Mouse (Mus musculus): ENCODE measurements around the gene Asb15. TPM values are rescaled to one million over a fixed set of nuclear protein-coding genes. Genes with fewer than 3 reads are reported as not detected.

Asb15 gene
- polyA plus RNA-seq, 1 experiment from 2014 or later = 0.23 TPM

DNA sequence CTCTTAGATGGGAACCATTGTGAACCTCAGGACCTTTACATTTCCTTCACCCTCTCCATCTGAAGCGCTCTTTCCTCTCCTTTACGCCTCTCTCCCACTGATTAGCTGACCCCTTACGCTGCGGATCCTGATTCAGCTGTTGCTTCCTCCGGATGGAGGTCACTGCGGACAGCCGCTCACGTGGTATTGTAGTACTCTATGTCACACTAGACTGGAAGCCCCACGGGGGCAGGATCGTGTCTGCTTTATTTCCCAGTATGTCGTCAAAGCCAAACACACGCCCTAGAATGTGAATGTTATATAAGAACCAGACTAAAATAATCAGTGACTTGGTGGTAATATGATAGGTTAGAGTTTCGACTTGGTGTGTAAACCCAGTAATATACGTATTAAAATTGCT lies 44.5 kb downstream of the Asb15 start:
- no peak for ATAC-seq (ENCODE audit: low FRiP score, low TSS enrichment)
- Histone ChIP-seq H3K27ac (ENCODE audit: low read depth, low read length) (no peak overlapping the region), H3K27me3 (ENCODE audit: control insufficient read depth, insufficient read depth, low read length) (no peaks in the 10 kb centered on the region), H3K9ac (ENCODE audit: low read depth, low read length) (no peak overlapping the region), H3K4me3 (ENCODE audit: low read length) (no peak overlapping the region), H3K9me3 (ENCODE audit: control insufficient read depth, low read length) (peaks cover 3% of the 10 kb centered on the region; the same call in 1 of the 2 replicates), H3K4me2 (replicated peaks; ENCODE audit: low read depth, low read length) (no peak overlapping the region), H3K36me3 (ENCODE audit: control insufficient read depth, insufficient read depth, low read length) (no peaks in the 10 kb centered on the region), H3K4me1 (ENCODE audit: control insufficient read depth, insufficient read depth, low read length) (no peaks in the 10 kb centered on the region)
- WGBS = 88% methylated on average over 14 of the region's 14 CpGs

DNA sequence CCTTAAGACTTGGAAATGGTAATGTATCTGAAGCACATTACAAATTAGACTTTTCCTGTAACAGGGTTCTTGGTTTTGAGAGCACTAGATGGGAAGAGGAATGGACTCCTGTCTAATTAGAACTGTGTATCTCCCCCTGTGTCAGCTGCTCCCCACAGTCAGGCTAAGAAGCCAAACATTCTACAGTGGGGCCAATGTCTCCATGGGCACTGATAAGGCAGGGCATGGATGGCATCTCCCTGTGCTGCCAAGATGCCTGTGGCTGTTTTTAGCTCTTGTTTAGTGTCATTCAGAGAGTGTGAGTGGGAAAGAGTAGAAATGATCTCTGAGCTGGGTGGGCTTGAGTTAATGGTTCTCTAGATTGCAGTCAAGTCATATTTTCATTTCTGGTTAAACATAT lies 45.4 kb downstream of the Asb15 start:
- no peak overlapping the region for H3K27ac ChIP-seq (ENCODE audit: low read depth, low read length)
- no peaks in the 10 kb centered on the region for H3K27me3 ChIP-seq (ENCODE audit: control insufficient read depth, insufficient read depth, low read length)
- no peak overlapping the region for H3K4me3 ChIP-seq (ENCODE audit: low read length)
- H3K4me1 ChIP-seq (ENCODE audit: control insufficient read depth, insufficient read depth, low read length) = no peaks in the 10 kb centered on the region
- no peak overlapping the region for H3K9ac ChIP-seq (ENCODE audit: low read depth, low read length)
- H3K36me3 ChIP-seq (ENCODE audit: control insufficient read depth, insufficient read depth, low read length) = no peaks in the 10 kb centered on the region
- H3K9me3 ChIP-seq (ENCODE audit: control insufficient read depth, low read length) = peaks cover 3% of the 10 kb centered on the region; the same call in 1 of the 2 replicates
- no peak overlapping the region for H3K4me2 ChIP-seq (replicated peaks; ENCODE audit: low read depth, low read length)
- no peak for ATAC-seq (ENCODE audit: low FRiP score, low TSS enrichment)

DNA sequence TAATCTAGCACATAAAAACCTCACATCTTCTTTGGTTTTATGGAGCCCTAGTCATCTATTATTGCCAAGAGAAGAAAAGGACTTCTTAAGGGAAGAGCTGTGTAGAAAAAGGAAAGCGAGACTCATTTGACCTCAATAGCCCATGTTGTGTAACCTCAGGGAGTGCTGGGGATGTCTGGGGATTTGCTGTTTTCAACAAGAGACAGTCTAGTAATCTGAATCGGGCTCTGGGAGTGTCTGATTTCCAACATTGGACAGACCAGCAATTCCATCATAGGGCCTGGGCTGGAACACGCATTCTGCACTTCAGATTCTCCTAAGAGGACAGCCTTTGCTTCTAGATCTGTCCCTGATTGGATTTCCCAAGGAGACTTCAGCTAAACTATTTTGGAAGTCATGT lies 55.5 kb downstream of the Asb15 start:
- Histone ChIP-seq H3K4me1 (ENCODE audit: control insufficient read depth, insufficient read depth, low read length) (no peaks in the 10 kb centered on the region), H3K27me3 (ENCODE audit: control insufficient read depth, insufficient read depth, low read length) (no peaks in the 10 kb centered on the region), H3K36me3 (ENCODE audit: control insufficient read depth, insufficient read depth, low read length) (no peaks in the 10 kb centered on the region), H3K27ac (ENCODE audit: low read depth, low read length) (no peak overlapping the region), H3K4me3 (ENCODE audit: low read length) (no peak overlapping the region), H3K9me3 (ENCODE audit: control insufficient read depth, low read length) (no peaks in the 10 kb centered on the region), H3K9ac (ENCODE audit: low read depth, low read length) (no peak overlapping the region), H3K4me2 (replicated peaks; ENCODE audit: low read depth, low read length) (no peak overlapping the region)
- no peak for ATAC-seq (ENCODE audit: low FRiP score, low TSS enrichment)
- WGBS = 86% methylated on average over 3 of the region's 3 CpGs

DNA sequence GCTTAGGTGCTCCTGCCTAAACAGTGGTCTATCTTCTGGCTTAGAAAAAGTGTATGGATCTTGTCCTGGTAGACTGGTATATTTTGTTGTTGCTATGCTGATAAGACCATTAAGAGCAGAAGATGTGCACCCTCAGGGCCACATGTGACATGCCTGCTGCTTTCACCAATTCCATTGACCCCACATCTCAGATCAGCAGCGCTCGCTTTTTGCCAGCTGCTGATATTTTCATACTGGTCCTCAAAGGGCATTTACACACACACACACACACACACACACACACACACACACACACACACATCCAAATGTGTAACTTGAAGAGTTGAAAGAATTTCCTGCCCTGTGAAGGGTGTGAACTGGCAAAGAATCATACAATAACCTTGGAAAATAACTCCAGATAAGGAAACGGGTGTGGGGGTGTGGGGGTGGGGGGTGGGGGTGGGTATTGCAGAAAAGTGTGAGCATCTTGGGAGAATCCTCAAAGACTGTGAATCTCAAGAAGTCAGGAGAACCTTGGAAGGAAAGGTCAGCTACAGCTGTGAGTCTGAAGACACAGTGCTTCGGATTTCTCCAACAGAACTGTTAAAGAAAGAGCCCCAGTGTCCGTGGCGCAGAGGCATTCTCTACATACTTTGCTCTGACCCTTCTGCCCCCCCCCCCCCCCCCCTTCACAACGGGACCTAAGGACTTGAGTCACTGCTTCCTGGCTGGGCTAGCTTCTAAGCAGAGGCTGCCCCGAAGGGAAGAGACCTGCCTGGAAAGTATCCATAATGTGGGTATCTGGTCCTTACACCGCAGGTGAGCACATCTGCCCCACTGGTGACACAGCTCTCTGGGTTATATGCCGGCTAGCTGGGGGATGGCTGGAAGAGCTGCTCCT lies 57.7 kb downstream of the Asb15 start:
- Histone ChIP-seq H3K27ac (ENCODE audit: low read depth, low read length) (peak overlapping the region; percentile 71; the same call in 1 of the 2 replicates), H3K4me2 (replicated peaks; ENCODE audit: low read depth, low read length) (no peak overlapping the region)

DNA sequence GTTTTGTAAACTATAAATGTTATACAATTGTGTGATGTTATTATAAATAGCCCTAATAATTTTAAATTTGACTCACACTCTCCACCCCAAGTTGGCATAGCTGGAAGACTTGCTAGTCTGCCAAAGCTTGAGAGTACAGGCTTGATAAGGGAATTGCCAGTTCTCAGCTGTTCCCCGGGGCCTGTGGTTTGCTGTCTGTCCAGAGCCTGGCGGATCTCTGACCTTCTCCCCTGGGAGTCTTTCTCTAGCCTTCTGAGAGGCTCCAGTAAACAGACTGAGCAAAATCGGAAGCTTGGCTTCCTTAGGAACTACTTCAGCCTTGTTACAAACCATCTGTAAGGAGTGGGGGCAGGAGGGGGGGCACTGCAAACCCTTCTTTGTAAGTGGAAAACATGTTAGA lies 58.9 kb downstream of the Asb15 start:
- H3K27ac ChIP-seq (ENCODE audit: low read depth, low read length) = no peak overlapping the region
- no peaks in the 10 kb centered on the region for H3K9me3 ChIP-seq (ENCODE audit: control insufficient read depth, low read length)
- no peak overlapping the region for H3K4me3 ChIP-seq (ENCODE audit: low read length)
- H3K9ac ChIP-seq (ENCODE audit: low read depth, low read length) = no peak overlapping the region
- no peaks in the 10 kb centered on the region for H3K36me3 ChIP-seq (ENCODE audit: control insufficient read depth, insufficient read depth, low read length)
- no peaks in the 10 kb centered on the region for H3K4me1 ChIP-seq (ENCODE audit: control insufficient read depth, insufficient read depth, low read length)
- H3K4me2 ChIP-seq (replicated peaks; ENCODE audit: low read depth, low read length) = no peak overlapping the region; the same call in 1 of the 2 replicates
- ATAC-seq (ENCODE audit: low FRiP score, low TSS enrichment) = no peak
- WGBS = 42% methylated on average over 3 of the region's 3 CpGs
- H3K27me3 ChIP-seq (ENCODE audit: control insufficient read depth, insufficient read depth, low read length) = no peaks in the 10 kb centered on the region

More for the DNA sequence above, 57.7 kb downstream of the Asb15 start:
- H3K4me1 ChIP-seq (ENCODE audit: control insufficient read depth, insufficient read depth, low read length) = no peaks in the 10 kb centered on the region
- H3K9ac ChIP-seq (ENCODE audit: low read depth, low read length) = no peak overlapping the region
- peak; percentile 53; the same call in 1 of the 2 replicates for ATAC-seq (ENCODE audit: low FRiP score, low TSS enrichment)
- no peak overlapping the region for H3K4me3 ChIP-seq (ENCODE audit: low read length)
- H3K27me3 ChIP-seq (ENCODE audit: control insufficient read depth, insufficient read depth, low read length) = no peaks in the 10 kb centered on the region
- H3K9me3 ChIP-seq (ENCODE audit: control insufficient read depth, low read length) = no peaks in the 10 kb centered on the region
- 54% methylated on average over 9 of the region's 10 CpGs for WGBS
- H3K36me3 ChIP-seq (ENCODE audit: control insufficient read depth, insufficient read depth, low read length) = no peaks in the 10 kb centered on the region

DNA sequence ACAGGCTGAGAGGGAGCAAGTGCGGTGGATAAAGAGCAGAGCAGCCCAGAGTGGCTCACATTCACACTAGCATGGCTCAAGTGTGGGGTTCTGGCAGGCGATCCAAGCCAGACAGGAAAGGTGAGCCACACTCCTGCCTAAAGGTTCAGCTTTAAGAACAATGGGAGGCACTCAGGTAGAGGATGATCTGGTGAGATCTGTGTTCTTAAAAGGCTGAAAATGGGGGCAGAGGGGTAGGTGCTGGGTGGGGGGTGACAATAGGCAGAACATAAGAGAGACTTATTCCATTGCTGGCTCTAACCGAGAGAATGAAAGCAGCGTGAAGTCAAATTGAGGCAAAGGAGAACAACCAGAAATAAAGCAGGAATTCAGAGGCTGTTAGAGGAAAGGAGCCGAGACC lies 62.3 kb downstream of the Asb15 start:
- 91% methylated on average over 5 of the region's 5 CpGs for WGBS
- Histone ChIP-seq H3K9me3 (ENCODE audit: control insufficient read depth, low read length) (no peaks in the 10 kb centered on the region), H3K4me3 (ENCODE audit: low read length) (no peak overlapping the region), H3K27ac (ENCODE audit: low read depth, low read length) (no peak overlapping the region), H3K4me1 (ENCODE audit: control insufficient read depth, insufficient read depth, low read length) (no peaks in the 10 kb centered on the region), H3K36me3 (ENCODE audit: control insufficient read depth, insufficient read depth, low read length) (no peaks in the 10 kb centered on the region), H3K27me3 (ENCODE audit: control insufficient read depth, insufficient read depth, low read length) (no peaks in the 10 kb centered on the region), H3K4me2 (replicated peaks; ENCODE audit: low read depth, low read length) (no peak overlapping the region), H3K9ac (ENCODE audit: low read depth, low read length) (no peak overlapping the region)
- ATAC-seq (ENCODE audit: low FRiP score, low TSS enrichment) = no peak

DNA sequence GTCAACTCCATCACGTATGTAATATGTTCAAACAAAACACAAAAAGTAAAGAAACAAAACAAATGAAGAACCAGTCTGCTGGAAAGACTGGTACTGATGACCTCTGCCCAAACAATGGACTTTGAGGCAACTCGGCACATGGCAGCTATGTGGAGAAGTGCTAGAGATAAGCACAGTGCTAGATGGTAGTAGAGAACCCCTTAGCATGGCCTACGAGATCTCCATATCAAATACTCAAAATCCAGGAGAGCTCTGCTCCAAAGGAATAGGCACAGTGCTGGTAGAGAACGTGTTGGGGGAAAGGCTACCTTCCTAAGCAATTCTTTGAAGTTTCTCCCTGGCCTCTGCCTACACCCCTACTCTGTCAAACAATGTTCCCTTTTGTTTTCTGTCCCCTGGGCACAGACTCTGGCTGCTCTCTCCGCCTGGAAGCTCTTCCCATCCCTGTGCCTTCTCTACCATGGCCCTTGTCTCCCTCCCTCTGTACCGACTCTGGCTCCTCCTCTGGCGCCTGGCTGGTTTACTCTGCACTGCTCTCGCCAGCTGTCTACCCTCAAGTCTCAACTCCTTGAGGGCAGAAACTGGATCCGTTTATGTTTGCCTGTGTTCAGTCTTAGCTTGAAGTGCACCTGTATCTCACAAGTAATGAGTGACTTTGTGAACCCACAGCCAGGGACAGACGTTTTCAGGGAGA lies 63.7 kb downstream of the Asb15 start:
- Histone ChIP-seq H3K9ac (ENCODE audit: low read depth, low read length) (no peak overlapping the region), H3K4me1 (ENCODE audit: control insufficient read depth, insufficient read depth, low read length) (no peaks in the 10 kb centered on the region), H3K4me2 (replicated peaks; ENCODE audit: low read depth, low read length) (no peak overlapping the region), H3K27me3 (ENCODE audit: control insufficient read depth, insufficient read depth, low read length) (no peaks in the 10 kb centered on the region), H3K4me3 (ENCODE audit: low read length) (no peak overlapping the region), H3K9me3 (ENCODE audit: control insufficient read depth, low read length) (no peaks in the 10 kb centered on the region), H3K27ac (ENCODE audit: low read depth, low read length) (peak overlapping the region; percentile 19; the same call in 1 of the 2 replicates), H3K36me3 (ENCODE audit: control insufficient read depth, insufficient read depth, low read length) (no peaks in the 10 kb centered on the region)
- ATAC-seq (ENCODE audit: low FRiP score, low TSS enrichment) = peak; percentile 93
- WGBS = 46% methylated on average over 10 of the region's 10 CpGs

DNA sequence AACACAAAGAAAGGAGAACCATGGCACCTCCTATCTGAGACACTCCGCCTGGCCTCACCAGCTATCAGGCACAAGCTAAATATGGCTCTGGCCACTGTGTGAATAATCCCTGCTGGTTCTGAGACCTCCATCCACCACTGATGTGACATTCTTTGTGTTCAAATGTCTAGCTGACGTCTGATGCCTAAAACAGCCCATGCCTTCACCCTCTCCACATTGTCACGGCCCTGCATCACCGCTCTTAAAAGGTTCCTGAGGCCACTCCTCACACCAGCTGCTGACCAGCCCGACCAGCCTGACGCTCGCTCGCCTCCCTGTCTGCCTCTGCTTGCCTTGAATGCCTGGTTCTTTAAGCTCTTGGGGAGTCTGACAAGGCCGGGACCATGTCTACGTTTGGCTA lies 69.6 kb downstream of the Asb15 start, which contains the start of gene Lmod2:
Gene Lmod2 (plus strand): TSS at position 263 of the 400 bp plus-strand sequence.
- Histone ChIP-seq H3K9ac (ENCODE audit: low read depth, low read length) (no peak within 1 kb of the TSS), H3K27me3 (ENCODE audit: control insufficient read depth, insufficient read depth, low read length) (no peaks in the 10 kb centered on the region), H3K27ac (ENCODE audit: low read depth, low read length) (no peak within 1 kb of the TSS), H3K4me2 (replicated peaks; ENCODE audit: low read depth, low read length) (no peak within 1 kb of the TSS), H3K36me3 (ENCODE audit: control insufficient read depth, insufficient read depth, low read length) (no peaks in the 10 kb centered on the region), H3K4me1 (ENCODE audit: control insufficient read depth, insufficient read depth, low read length) (no peaks in the 10 kb centered on the region), H3K9me3 (ENCODE audit: control insufficient read depth, low read length) (no peaks in the 10 kb centered on the region), H3K4me3 (ENCODE audit: low read length) (no peak within 1 kb of the TSS)
- no peak for ATAC-seq (ENCODE audit: low FRiP score, low TSS enrichment)
- WGBS = 78% methylated on average over 10 of the region's 10 CpGs

DNA sequence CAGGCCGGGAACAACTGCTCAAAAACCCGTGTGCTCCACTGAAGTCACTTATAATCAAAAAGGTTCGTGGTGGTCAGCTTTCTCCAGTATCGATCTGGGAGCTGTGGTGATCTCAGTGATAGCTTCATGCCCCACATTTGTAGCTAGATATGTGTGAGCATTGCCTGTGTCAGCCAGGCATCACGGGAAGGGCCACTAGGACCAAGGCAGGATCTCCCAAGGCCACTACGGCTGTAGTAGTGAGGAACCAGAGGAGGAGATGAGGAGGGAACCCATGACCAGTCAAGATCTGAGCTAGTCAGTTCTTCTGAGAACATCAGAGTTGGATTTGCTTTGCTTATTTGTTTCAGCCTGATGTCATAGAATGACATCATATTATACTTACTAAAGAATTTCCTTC lies 71.2 kb downstream of the Asb15 start:
- Histone ChIP-seq H3K9ac (ENCODE audit: low read depth, low read length) (no peak overlapping the region), H3K4me1 (ENCODE audit: control insufficient read depth, insufficient read depth, low read length) (no peaks in the 10 kb centered on the region), H3K4me2 (replicated peaks; ENCODE audit: low read depth, low read length) (no peak overlapping the region), H3K27ac (ENCODE audit: low read depth, low read length) (no peak overlapping the region), H3K4me3 (ENCODE audit: low read length) (no peak overlapping the region), H3K27me3 (ENCODE audit: control insufficient read depth, insufficient read depth, low read length) (no peaks in the 10 kb centered on the region), H3K36me3 (ENCODE audit: control insufficient read depth, insufficient read depth, low read length) (no peaks in the 10 kb centered on the region), H3K9me3 (ENCODE audit: control insufficient read depth, low read length) (no peaks in the 10 kb centered on the region)
- ATAC-seq (ENCODE audit: low FRiP score, low TSS enrichment) = no peak
- 88% methylated on average over 6 of the region's 6 CpGs for WGBS

Data from kidney, embryonic 14.5 days (tissue).